Mouse (Mus musculus) brain, embryonic 14.5 days (tissue): ENCODE results near the gene Fam118b. TPM values are rescaled to one million over a fixed set of nuclear protein-coding genes. Genes with fewer than 3 reads are reported as not detected.

Experiments used
- DNase-seq: peaks from one replicate; pipeline ENCODE4 v3.0.0-alpha.2; 2011; ENCODE audit warnings: low read depth
- CTCF ChIP-seq: fragments of 200-500 bp; IDR thresholded peaks from 2 replicates; pipeline ENCODE4 v1.5.1; 2012; ENCODE audit warnings: inconsistent platforms, mild to moderate bottlenecking, moderate library complexity, borderline replicate concordance; ENCODE audit not compliant: insufficient read depth, insufficient read length; ENCODE audit errors: extremely low read depth
- POLR2A ChIP-seq: fragments of 200-500 bp; IDR thresholded peaks from 2 replicates; pipeline ENCODE4 v1.6.1; 2012; ENCODE audit warnings: mild to moderate bottlenecking, inconsistent platforms, borderline replicate concordance; ENCODE audit not compliant: poor library complexity, insufficient read depth, insufficient read length, severe bottlenecking; ENCODE audit errors: extremely low read depth
- polyA plus RNA-seq: library from polyadenylated mRNA; depleted of rRNA; stranded (reverse); fragments of >200 nt; gene quantifications from 2 replicates; pipeline ENCODE4 v1.2.3, GENCODE M21; 2012

Fam118b gene
- polyA plus RNA-seq, 1 experiment: 42.5 TPM

GRCm38 (mm10) chr9:35257365-35257764 lies 10.2 kb downstream of the Fam118b start:
- no peak for TF ChIP-seq CTCF
- TF ChIP-seq POLR2A: no peak
- no peak for DNase-seq

GRCm38 (mm10) chr9:35249476-35249875 lies 18.1 kb downstream of the Fam118b start:
- peak; percentile 70 for DNase-seq
- TF ChIP-seq CTCF: no peak
- no peak for TF ChIP-seq POLR2A

- no peak for DNase-seq
- TF ChIP-seq CTCF (no peak), POLR2A (no peak)
Measured at GRCm38 (mm10) chr9:35247405-35247804, 20.2 kb downstream of the Fam118b start.

GRCm38 (mm10) chr9:35239734-35240133 lies 27.9 kb downstream of the Fam118b start:
- DNase-seq: no peak
- TF ChIP-seq CTCF (no peak), POLR2A (no peak)

- TF ChIP-seq CTCF: no peak
- no peak for TF ChIP-seq POLR2A
- DNase-seq: peak; percentile 7
Measured at GRCm38 (mm10) chr9:35238915-35239571, 28.6 kb downstream of the Fam118b start.

- no peak for DNase-seq
- TF ChIP-seq CTCF: no peak
- TF ChIP-seq POLR2A: no peak
Measured at GRCm38 (mm10) chr9:35238371-35238770, 29.2 kb downstream of the Fam118b start.

- no peak for TF ChIP-seq CTCF
Measured at GRCm38 (mm10) chr9:35235996-35236395, 31.6 kb downstream of the Fam118b start.

GRCm38 (mm10) chr9:35228671-35229070 lies 38.9 kb downstream of the Fam118b start:
- DNase-seq: no peak
- TF ChIP-seq POLR2A: no peak
- no peak for TF ChIP-seq CTCF

More at GRCm38 (mm10) chr9:35235996-35236395, 31.6 kb downstream of the Fam118b start:
- DNase-seq: peak; percentile 20

- DNase-seq: no peak
- no peak for TF ChIP-seq POLR2A
- no peak for TF ChIP-seq CTCF
Measured at GRCm38 (mm10) chr9:35223466-35223865, 44.1 kb downstream of the Fam118b start.

- TF ChIP-seq CTCF: no peak
- TF ChIP-seq POLR2A: no peak
- no peak for DNase-seq
Measured at GRCm38 (mm10) chr9:35217963-35218362, 49.6 kb downstream of the Fam118b start.

GRCm38 (mm10) chr9:35211573-35212511 lies 55.8 kb downstream of the Fam118b start:
- TF ChIP-seq CTCF (no peak), POLR2A (no peak)
- DNase-seq: no peak

GRCm38 (mm10) chr9:35210542-35211474 lies 56.8 kb downstream of the Fam118b start, which contains the start of gene Foxred1:
TSS of gene Foxred1 (minus strand) at chr9:35211055.
- no peak for TF ChIP-seq CTCF
- TF ChIP-seq POLR2A: peak; percentile 72
- DNase-seq: peak; percentile 100

- no peak for DNase-seq
- TF ChIP-seq CTCF (no peak), POLR2A (no peak)
Measured at GRCm38 (mm10) chr9:35204421-35204820, 63.2 kb downstream of the Fam118b start.

GRCm38 (mm10) chr9:35203536-35203935 lies 64.1 kb downstream of the Fam118b start:
- TF ChIP-seq CTCF (no peak), POLR2A (no peak)
- no peak for DNase-seq
